Mouse (Mus musculus) kidney, embryonic 14.5 days (tissue): ENCODE measurements around the gene Rufy2. TPM values are rescaled to one million over a fixed set of nuclear protein-coding genes. Genes with fewer than 3 reads are reported as not detected.

ENCODE experiments used
- ATAC-seq: fragments of 200-750 bp; cut with Nextera tagmentation; 2 replicates; pipeline ENCODE4 v1.8.0; 2017; ENCODE audit warnings: moderate number of reproducible peaks, mild to moderate bottlenecking, moderate TSS enrichment, moderate library complexity; ENCODE audit not compliant: low FRiP score, low TSS enrichment
- H3K27ac ChIP-seq: fragments of 300-500 bp; sonication (generic); 2 replicates; pipeline ENCODE4 v1.5.1; 2014; ENCODE audit warnings: low read depth, mild to moderate bottlenecking, low read length, moderate library complexity, mixed read lengths
- H3K27me3 ChIP-seq: fragments of 300-500 bp; sonication (generic); 2 replicates; pipeline ENCODE4 v1.6.1; 2014; ENCODE audit warnings: mild to moderate bottlenecking, low read length; ENCODE audit not compliant: control insufficient read depth, insufficient read depth
- H3K36me3 ChIP-seq: fragments of 300-500 bp; sonication (generic); 2 replicates; pipeline ENCODE4 v1.6.1; 2014; ENCODE audit warnings: low read length, mixed read lengths; ENCODE audit not compliant: control insufficient read depth, insufficient read depth
- H3K4me1 ChIP-seq: fragments of 300-500 bp; sonication (generic); 2 replicates; pipeline ENCODE4 v1.6.1; 2014; ENCODE audit warnings: low read length, mixed read lengths; ENCODE audit not compliant: control insufficient read depth, insufficient read depth
- H3K4me2 ChIP-seq: fragments of 300-500 bp; sonication (generic); replicated peaks from 2 replicates; pipeline ENCODE4 v1.6.1; 2014; ENCODE audit warnings: low read depth, mild to moderate bottlenecking, low read length
- H3K4me3 ChIP-seq: fragments of 300-500 bp; sonication (generic); 2 replicates; pipeline ENCODE4 v1.5.1; 2014; ENCODE audit warnings: mild to moderate bottlenecking, low read length
- H3K9ac ChIP-seq: fragments of 300-500 bp; sonication (generic); 2 replicates; pipeline ENCODE4 v1.6.1; 2014; ENCODE audit warnings: low read depth, mild to moderate bottlenecking, low read length, moderate library complexity
- H3K9me3 ChIP-seq: fragments of 300-500 bp; sonication (generic); 2 replicates; pipeline ENCODE4 v1.6.1; 2016; ENCODE audit warnings: low read length; ENCODE audit not compliant: control insufficient read depth
- WGBS: fragments of 180-500 bp; shearing (Covaris S2); extraction: QIAGEN DNeasy Blood & Tissue Kit; methylation state at CpG from one replicate; pipeline ENCODE4 v1.1.7; 2014; 5-methylcytosine and 5-hydroxymethylcytosine counted together
- polyA plus RNA-seq: library from polyadenylated mRNA; unstranded; fragments of >200 nt; fragmentation: Nextera tagmentation; extraction: Ambion mirVana; gene quantifications from 2 replicates; pipeline ENCODE4 v1.2.1, GENCODE M21; 2014

The Rufy2 gene
- polyA plus RNA-seq, 1 experiment from 2014 or later: 28.4 TPM

GRCm38 (mm10) chr10:63008193-63008592 lies 28.2 kb downstream of the Rufy2 start:
- no peaks in the 10 kb centered on the region for H3K4me1 ChIP-seq
- H3K4me2 ChIP-seq: no peak overlapping the region
- 67% methylated on average over 3 of the region's 3 CpGs for WGBS
- H3K36me3 ChIP-seq: peaks cover 82% of the 10 kb centered on the region
- H3K9ac ChIP-seq: no peak overlapping the region
- no peak for ATAC-seq
- H3K9me3 ChIP-seq: no peaks in the 10 kb centered on the region
- no peak overlapping the region for H3K27ac ChIP-seq
- H3K27me3 ChIP-seq: no peaks in the 10 kb centered on the region
- H3K4me3 ChIP-seq: no peak overlapping the region

- no peaks in the 10 kb centered on the region for H3K27me3 ChIP-seq
- 89% methylated on average over 4 of the region's 4 CpGs for WGBS
- no peaks in the 10 kb centered on the region for H3K9me3 ChIP-seq
- H3K4me3 ChIP-seq: no peak overlapping the region
- H3K36me3 ChIP-seq: peaks cover 85% of the 10 kb centered on the region
- no peak for ATAC-seq
- H3K9ac ChIP-seq: no peak overlapping the region
- no peaks in the 10 kb centered on the region for H3K4me1 ChIP-seq
- no peak overlapping the region for H3K27ac ChIP-seq
- H3K4me2 ChIP-seq: no peak overlapping the region
These were observed 30.2 kb downstream of the Rufy2 start for GRCm38 (mm10) chr10:63010268-63010667.

- H3K4me1 ChIP-seq: no peaks in the 10 kb centered on the region
- no peak overlapping the region for H3K27ac ChIP-seq
- no peaks in the 10 kb centered on the region for H3K27me3 ChIP-seq
- no peak for ATAC-seq
- peaks cover 91% of the 10 kb centered on the region for H3K36me3 ChIP-seq
- no peak overlapping the region for H3K4me3 ChIP-seq
- WGBS: 93% methylated on average over 6 of the region's 6 CpGs
- no peak overlapping the region for H3K4me2 ChIP-seq
- no peaks in the 10 kb centered on the region for H3K9me3 ChIP-seq
- no peak overlapping the region for H3K9ac ChIP-seq
These were observed 31.5 kb downstream of the Rufy2 start for GRCm38 (mm10) chr10:63011556-63011955.

- peaks cover 87% of the 10 kb centered on the region for H3K36me3 ChIP-seq
- no peak for ATAC-seq
- 77% methylated on average over 3 of the region's 3 CpGs for WGBS
These were observed 33.5 kb downstream of the Rufy2 start for GRCm38 (mm10) chr10:63013476-63013875.

GRCm38 (mm10) chr10:63014168-63014567 lies 34.1 kb downstream of the Rufy2 start:
- H3K9ac ChIP-seq: no peak overlapping the region
- no peak overlapping the region for H3K4me2 ChIP-seq
- H3K27ac ChIP-seq: no peak overlapping the region
- H3K4me1 ChIP-seq: no peaks in the 10 kb centered on the region
- H3K36me3 ChIP-seq: peaks cover 85% of the 10 kb centered on the region
- no peaks in the 10 kb centered on the region for H3K27me3 ChIP-seq
- ATAC-seq: no peak
- WGBS: 89% methylated on average over 9 of the region's 9 CpGs
- H3K9me3 ChIP-seq: no peaks in the 10 kb centered on the region
- H3K4me3 ChIP-seq: no peak overlapping the region

More at GRCm38 (mm10) chr10:63013476-63013875, 33.5 kb downstream of the Rufy2 start:
- Histone ChIP-seq H3K4me3 (no peak overlapping the region), H3K9ac (no peak overlapping the region), H3K4me2 (no peak overlapping the region), H3K27me3 (no peaks in the 10 kb centered on the region), H3K27ac (no peak overlapping the region), H3K4me1 (no peaks in the 10 kb centered on the region), H3K9me3 (no peaks in the 10 kb centered on the region)

- Histone ChIP-seq H3K27me3 (no peaks in the 10 kb centered on the region), H3K36me3 (peaks cover 39% of the 10 kb centered on the region), H3K4me3 (no peak overlapping the region), H3K4me1 (peaks cover 13% of the 10 kb centered on the region), H3K9ac (no peak overlapping the region), H3K4me2 (no peak overlapping the region), H3K27ac (no peak overlapping the region), H3K9me3 (no peaks in the 10 kb centered on the region)
- 72% methylated on average over 6 of the region's 6 CpGs for WGBS
- ATAC-seq: no peak
These were observed 39.3 kb downstream of the Rufy2 start for GRCm38 (mm10) chr10:63019304-63019703.

GRCm38 (mm10) chr10:63021702-63022101 lies 41.7 kb downstream of the Rufy2 start:
- peak overlapping the region; percentile 99; the same call in 1 of the 2 replicates for H3K9ac ChIP-seq

GRCm38 (mm10) chr10:63022541-63023120 lies 42.6 kb downstream of the Rufy2 start:
- Histone ChIP-seq H3K4me2 (peak overlapping the region; percentile 64), H3K27ac (peak overlapping the region; percentile 100), H3K4me3 (peak overlapping the region; percentile 98), H3K4me1 (peaks cover 24% of the 10 kb centered on the region), H3K36me3 (peaks cover 7% of the 10 kb centered on the region; the same call in 1 of the 2 replicates), H3K9ac (peak overlapping the region; percentile 99), H3K27me3 (no peaks in the 10 kb centered on the region), H3K9me3 (no peaks in the 10 kb centered on the region)
- under 1% methylated on average over 27 of the region's 27 CpGs for WGBS
- ATAC-seq: no peak

More at GRCm38 (mm10) chr10:63021702-63022101, 41.7 kb downstream of the Rufy2 start:
- ATAC-seq: no peak
- WGBS: 46% methylated on average over 4 of the region's 4 CpGs
- Histone ChIP-seq H3K4me1 (peaks cover 24% of the 10 kb centered on the region), H3K27ac (no peak overlapping the region), H3K9me3 (no peaks in the 10 kb centered on the region), H3K4me3 (peak overlapping the region; percentile 98), H3K4me2 (peak overlapping the region; percentile 64), H3K27me3 (no peaks in the 10 kb centered on the region), H3K36me3 (peaks cover 15% of the 10 kb centered on the region)

- peaks cover 2% of the 10 kb centered on the region; the same call in 1 of the 2 replicates for H3K36me3 ChIP-seq
- peak; percentile 33 for ATAC-seq
- H3K4me1 ChIP-seq: peaks cover 24% of the 10 kb centered on the region
- no peaks in the 10 kb centered on the region for H3K27me3 ChIP-seq
- peak overlapping the region; percentile 99 for H3K9ac ChIP-seq
- WGBS: under 1% methylated on average over 56 of the region's 68 CpGs
- no peaks in the 10 kb centered on the region for H3K9me3 ChIP-seq
- H3K4me3 ChIP-seq: peak overlapping the region; percentile 98
- peak overlapping the region; percentile 100 for H3K27ac ChIP-seq
- H3K4me2 ChIP-seq: peak overlapping the region; percentile 64; the same call in 1 of the 2 replicates
These were observed 43.2 kb downstream of the Rufy2 start for GRCm38 (mm10) chr10:63023121-63023748.
